Mouse (Mus musculus) NIH3T3 (cell line): Measurements from ENCODE around the gene Zcchc3.
"Not testable (repeated sequence)": the region's sequence is repeated elsewhere in the genome, so short reads cannot be mapped to it uniquely, and the experiment has no call there.

Source experiments
- DNase-seq: peaks from one replicate; pipeline ENCODE4 v3.0.0-alpha.2; 2012; ENCODE audit warnings: low read depth

Zcchc3 gene

GRCm38 (mm10) chr2:152414591-152415165 lies at the start of gene Zcchc3:
Gene Zcchc3, minus strand, starts transcription at chr2:152415027.
- peak; percentile 96 for DNase-seq

- DNase-seq, result no peak
Observed at GRCm38 (mm10) chr2:152459241-152459640, 44.4 kb upstream of the Zcchc3 start.

- no peak for DNase-seq
Observed at GRCm38 (mm10) chr2:152452101-152452781, 37.4 kb upstream of the Zcchc3 start.

GRCm38 (mm10) chr2:152450241-152450640 lies 35.4 kb upstream of the Zcchc3 start:
- peak; percentile 74 for DNase-seq

- DNase-seq, result no peak
Observed at GRCm38 (mm10) chr2:152447461-152447860, 32.6 kb upstream of the Zcchc3 start.

DNA sequence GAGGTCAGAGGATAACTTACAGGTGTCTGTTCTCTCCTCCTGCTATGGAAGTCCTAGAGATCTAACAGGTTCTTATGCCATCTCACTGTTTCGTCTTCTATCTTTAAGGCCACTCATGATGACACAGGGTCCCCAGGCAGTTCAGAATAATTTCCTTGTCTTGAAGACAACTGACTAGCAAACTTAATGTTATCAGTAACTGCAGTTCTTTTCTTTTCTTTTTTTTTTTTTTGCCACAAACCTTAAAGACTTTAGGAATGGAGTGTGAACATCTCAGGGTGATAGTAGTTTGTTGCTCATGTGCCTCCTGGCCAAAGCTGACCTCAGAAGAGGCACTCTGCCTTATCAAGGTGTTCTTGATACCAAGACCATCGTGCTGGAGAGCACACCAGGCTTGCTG lies 31.8 kb upstream of the Zcchc3 start:
- DNase-seq, result no peak

DNA sequence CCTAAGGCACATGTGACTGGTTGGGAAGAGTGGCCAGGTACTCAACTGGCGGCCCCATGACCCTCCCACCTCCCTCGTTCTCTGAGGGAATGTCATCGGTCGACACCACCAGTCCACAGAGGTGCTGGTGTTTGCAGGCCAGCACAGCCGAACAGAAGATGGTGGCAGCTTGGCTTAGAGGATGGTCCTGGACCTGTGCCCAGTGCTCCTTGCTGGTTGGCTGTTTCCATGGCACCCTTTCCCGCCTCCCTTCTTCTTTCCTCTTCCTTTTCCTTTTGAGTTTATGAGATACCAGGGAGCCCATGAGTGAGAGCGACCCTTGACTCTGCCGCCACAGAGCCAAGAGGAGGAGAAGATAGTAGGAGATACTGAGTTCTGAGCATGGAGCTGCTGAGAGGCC lies 28.5 kb upstream of the Zcchc3 start:
- no peak for DNase-seq

GRCm38 (mm10) chr2:152442322-152442721 lies 27.5 kb upstream of the Zcchc3 start:
- no peak for DNase-seq

DNA sequence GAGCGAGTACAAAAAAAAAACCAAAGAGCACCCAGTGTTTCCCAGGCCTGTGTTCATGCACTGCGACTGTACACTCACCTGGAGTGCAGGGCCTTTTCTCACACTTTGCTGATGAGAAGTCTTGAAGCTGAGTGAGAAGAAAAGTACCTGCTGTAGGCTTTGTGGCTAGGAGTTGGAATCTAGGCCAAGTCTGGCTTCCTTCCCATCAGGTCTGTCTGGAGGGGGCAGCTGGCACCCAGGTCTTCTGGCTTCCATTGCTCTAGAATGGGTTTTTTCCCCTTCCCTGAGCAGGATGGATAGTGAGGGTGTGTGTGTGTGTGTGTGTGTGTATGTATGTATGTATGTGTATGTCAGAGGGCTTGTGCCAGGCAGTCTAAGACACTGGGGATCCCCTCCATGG lies 25.0 kb upstream of the Zcchc3 start:
- DNase-seq, result no peak

GRCm38 (mm10) chr2:152438963-152439362 lies 24.1 kb upstream of the Zcchc3 start:
- peak; percentile 39 for DNase-seq

- peak; percentile 92 for DNase-seq
Observed at GRCm38 (mm10) chr2:152436983-152437860, 22.4 kb upstream of the Zcchc3 start.

GRCm38 (mm10) chr2:152436405-152436901 lies 21.6 kb upstream of the Zcchc3 start:
- no peak for DNase-seq

GRCm38 (mm10) chr2:152428481-152428880 lies 13.7 kb upstream of the Zcchc3 start:
- not testable (repeated sequence) for DNase-seq

- DNase-seq, result no peak
Observed at GRCm38 (mm10) chr2:152427493-152427892, 12.7 kb upstream of the Zcchc3 start.

DNA sequence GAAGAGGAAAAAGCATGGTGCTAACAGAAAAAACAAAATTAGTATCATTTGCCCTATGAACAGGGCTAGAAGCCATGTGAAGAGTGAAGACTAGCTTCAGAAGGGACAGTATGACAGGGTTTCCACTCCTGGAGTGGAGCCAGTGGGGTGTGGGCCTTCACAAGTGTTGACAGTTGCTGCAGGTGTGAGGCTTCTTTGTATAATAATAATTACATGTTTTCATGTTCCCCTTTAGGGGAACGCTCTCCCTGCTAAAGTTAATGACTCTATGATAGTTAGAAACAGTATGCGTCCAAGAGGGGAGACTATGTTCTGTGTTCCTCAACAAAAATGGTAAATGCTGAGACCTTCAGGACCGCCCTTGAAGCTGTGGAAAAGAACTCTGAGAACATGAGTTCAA lies 959 bp upstream of the Zcchc3 start:
- no peak for DNase-seq

GRCm38 (mm10) chr2:152415287-152415686 lies 460 bp upstream of the Zcchc3 start, which contains the start of gene 6820408C15Rik:
Gene 6820408C15Rik, plus strand, starts transcription at chr2:152415587.
- no peak for DNase-seq

DNA sequence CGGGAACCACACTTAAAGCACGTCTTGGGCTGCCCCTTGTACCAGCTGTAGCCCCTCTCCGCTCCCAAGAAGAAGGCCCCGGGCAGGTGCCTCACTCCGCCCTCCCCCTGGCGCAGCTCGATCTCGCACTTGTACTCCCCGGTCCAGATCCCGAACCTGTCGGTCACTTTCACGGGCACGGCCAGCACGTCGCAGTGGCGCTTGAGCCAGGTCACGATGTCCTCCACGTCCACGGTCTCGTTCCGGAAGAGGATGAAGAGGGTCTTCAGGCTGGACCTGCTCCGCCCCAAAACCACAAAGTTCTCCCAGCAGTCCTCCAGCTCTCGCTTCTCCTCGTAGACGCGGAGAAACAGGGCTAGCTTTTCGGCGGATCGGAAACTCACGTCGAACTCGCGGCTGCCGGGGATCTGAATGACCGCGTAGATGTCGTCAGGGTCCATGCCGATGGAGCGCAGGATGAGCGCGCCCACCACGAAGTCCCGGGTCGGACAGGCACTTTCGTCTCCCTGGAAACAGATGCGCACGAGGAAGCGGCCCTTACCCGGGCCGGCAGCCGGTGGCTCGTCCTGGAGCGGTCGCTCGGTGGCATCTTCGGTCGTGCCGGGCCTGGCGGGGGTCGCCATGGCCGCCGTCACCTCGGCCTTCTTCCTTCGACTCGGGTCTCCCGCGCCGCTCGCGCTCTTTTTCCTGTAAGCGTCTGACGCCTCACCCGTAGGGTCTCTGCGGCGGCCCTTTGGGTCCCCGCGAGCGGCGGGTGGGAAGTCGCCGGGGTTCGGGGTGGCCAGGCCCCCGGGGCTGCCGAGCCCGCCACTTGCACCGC lies 852 bp downstream of the Zcchc3 start:
- DNase-seq, result peak; percentile 41

DNA sequence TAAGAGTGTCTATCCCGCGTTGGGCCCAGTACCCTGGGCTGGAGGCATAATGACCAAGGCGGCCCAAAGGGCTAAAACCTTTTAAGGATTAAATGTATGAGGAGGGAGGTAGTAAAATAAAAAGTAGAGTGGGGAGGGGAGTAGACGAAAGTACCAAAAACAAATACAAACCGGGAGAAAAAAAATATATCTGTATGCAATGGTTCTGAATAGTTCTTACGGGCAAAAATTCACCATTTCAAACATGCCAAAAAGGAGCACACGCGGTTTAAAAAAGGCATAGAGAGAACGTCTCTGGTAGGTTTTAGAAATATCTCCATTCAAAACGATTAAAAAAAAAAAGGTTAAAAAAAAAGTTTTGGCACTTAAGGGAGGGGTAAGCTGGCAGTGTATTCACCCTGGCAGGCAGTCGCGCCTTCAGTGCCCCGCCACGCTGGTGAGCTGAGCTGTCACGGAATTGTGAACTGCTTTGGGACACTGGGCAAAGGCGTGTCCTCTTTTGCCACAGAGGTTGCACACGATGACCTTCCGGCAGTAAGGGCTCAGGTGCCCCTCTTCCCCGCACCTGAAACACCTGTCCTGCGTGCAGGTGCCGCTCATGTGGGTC lies 1.6 kb downstream of the Zcchc3 start:
- DNase-seq, result no peak

DNA sequence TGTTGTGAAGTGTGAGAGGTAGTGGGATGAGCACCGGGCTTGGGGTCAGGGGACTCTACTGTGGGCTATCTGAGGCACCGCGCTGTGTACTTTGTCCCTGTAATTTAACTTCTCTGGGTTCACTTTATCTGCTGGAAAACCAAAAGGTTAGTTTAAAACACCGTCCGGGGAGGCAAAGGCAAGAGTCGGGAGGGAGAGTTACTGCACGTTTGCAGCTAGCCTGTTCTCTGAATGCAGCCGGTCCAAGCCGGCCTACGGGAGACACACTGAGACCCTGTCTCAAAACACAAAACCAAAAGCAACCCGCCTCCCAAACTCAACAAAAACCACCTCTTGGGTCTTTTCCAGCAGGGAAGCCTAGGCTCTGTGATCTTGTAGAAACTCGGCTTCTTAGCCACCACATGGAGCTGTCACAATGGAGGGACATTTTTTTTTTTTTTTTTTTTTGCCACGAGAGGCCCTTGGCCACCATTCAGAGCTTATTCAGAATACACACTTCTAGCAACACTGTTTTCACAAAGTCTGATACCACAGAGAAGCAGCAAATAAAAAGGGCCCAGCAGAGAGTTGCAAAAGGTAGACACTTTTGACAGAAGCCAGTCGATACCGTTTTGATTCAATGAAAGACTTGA lies 2.2 kb downstream of the Zcchc3 start:
- DNase-seq, result no peak

- no peak for DNase-seq
Observed at GRCm38 (mm10) chr2:152411471-152411870, 3.4 kb downstream of the Zcchc3 start.

GRCm38 (mm10) chr2:152410971-152411371 lies 3.9 kb downstream of the Zcchc3 start:
- no peak for DNase-seq
